Mouse (Mus musculus) layer of hippocampus, adult 11-12 months (tissue): ENCODE measurements around the gene Cdc45.

Source experiments
- DNase-seq: peaks from one replicate; pipeline ENCODE4 v3.0.0; 2022; ENCODE audit warnings: low spot score

The Cdc45 gene

DNA sequence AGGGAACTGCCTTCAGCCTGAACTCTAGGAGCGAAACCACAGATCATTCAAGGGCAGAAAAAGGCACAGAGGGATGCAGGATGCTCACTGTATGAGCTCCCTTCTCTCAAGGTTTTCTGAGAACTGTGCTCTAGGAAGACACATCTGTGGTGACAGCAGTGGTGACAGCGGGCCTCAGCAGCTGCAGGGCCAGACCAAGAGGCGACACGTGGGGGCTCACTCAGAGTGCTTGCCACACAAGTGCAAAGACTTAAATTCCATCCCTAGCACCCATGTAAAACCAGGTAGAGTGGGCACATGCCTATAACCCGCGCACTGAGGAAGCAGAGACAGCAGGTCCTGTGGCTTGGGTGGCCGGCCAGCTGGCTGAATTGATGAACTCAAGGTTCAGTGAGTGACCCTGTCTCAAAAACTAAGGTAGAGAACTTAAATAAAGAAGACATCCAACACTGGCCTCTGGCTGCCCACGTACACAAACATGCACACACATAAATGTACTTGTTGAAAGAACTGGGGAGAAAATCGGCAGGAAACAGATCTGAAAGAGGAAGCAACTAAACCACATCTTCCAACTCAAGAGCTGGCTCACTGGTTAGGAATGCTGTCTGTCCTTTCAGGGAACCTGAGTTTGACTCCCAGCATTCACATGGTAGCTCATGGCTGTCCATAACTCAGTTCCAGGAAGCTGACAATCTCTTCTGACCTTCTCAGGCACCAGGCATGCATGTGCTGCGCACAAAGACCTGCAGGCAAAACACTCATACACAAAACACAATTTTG is 23.0 kb downstream of the Cdc45 start:
- DNase-seq = no peak

- DNase-seq = no peak
Observed at GRCm38 (mm10) chr16:18786652-18787051, 25.1 kb downstream of the Cdc45 start.

DNA sequence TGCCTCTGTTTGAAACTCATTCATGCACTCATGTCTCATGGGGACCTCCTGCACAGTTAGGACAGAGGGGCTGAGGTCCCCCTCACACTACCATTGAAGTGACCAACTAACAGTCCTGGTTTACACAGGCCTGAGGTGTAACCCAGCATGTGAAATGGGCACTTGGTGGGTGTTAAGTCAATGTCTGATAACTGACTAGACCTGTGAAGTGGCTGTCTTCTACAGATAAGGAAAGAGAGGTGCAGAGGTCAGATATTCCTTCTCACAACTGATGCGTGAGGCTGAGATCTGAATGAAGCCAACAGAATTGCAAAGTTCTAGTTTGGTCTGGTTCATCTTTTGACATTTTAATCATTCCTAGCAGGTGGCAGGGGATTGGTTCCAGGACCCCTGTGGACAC is 26.3 kb downstream of the Cdc45 start:
- no peak for DNase-seq

GRCm38 (mm10) chr16:18785025-18785424 is 26.8 kb downstream of the Cdc45 start:
- no peak for DNase-seq

- no peak for DNase-seq
Observed at GRCm38 (mm10) chr16:18781810-18782209, 30.0 kb downstream of the Cdc45 start.

- no peak for DNase-seq
Observed at GRCm38 (mm10) chr16:18778461-18778860, 33.3 kb downstream of the Cdc45 start.

- no peak for DNase-seq
Observed at GRCm38 (mm10) chr16:18777101-18778080, 34.4 kb downstream of the Cdc45 start.

- no peak for DNase-seq
Observed at GRCm38 (mm10) chr16:18776556-18777100, 35.2 kb downstream of the Cdc45 start, which contains the start of gene Cldn5. TSS of gene Cldn5 (plus strand) at chr16:18776847.

DNA sequence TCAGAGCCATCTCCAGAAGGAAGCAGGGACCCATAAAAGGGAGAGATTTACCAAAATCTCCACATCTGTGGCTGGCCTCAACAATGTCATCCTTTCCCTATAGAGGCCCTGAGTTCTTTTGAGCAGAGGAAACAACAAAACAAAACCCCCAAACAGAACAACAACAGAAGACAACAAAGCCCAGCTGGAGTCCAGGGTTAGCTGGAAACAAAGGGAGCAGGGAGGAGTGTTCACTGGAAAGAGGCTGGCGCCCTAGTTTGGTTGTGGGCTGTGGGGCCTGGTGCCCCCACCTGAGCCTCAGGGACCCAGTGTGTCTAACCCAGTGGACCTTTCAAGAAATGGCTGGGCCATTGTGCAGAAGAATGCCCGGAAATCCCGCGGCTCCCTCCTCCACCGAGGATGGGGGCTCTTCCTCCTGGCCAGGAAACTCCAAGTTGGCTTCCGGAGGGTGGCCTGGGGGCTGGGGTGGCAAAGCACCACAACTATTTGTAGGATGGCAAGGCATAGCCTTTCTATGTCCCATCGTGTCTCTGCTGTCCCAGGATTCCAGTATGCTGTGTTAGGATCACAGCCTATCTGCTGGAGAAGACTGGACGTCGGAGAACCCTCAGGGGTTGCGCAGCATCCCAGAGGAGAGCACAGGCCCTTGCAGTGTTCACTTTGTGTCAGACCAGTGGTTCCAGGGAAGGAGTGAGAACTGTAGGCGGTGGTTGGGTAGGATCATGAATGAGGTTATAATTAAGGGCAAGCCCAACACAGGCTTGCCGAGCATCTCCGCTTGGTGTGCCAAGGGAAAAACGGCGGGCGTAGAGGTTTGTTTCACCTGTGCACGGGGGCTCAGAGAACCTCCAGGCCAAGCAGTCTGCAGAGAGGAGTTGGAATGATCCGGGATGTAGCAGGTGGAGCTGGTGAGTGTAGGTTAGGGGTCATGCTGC is 35.9 kb downstream of the Cdc45 start:
- DNase-seq = no peak

- no peak for DNase-seq
Observed at GRCm38 (mm10) chr16:18773936-18774335, 37.9 kb downstream of the Cdc45 start.

DNA sequence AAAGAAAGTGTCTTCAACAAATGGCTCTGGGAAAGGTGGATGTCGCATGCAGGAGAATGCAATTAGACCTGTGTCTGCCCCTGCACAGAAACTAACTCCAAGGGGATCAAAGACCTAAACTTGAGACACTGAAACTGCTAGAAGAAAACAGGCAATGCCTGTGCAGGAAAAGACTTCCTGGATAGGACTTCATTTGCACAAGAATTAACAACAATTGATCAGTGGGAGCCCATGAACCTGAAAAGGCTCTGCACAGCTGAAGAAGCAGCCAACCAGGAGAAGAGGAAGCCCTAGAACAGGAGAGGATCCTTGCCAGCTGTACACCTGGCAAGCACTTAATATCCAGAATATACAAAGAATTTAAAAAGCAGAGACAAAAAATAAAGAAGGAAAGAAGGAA is 42.3 kb downstream of the Cdc45 start:
- no peak for DNase-seq

- no peak for DNase-seq
Observed at GRCm38 (mm10) chr16:18766390-18766789, 45.4 kb downstream of the Cdc45 start.

DNA sequence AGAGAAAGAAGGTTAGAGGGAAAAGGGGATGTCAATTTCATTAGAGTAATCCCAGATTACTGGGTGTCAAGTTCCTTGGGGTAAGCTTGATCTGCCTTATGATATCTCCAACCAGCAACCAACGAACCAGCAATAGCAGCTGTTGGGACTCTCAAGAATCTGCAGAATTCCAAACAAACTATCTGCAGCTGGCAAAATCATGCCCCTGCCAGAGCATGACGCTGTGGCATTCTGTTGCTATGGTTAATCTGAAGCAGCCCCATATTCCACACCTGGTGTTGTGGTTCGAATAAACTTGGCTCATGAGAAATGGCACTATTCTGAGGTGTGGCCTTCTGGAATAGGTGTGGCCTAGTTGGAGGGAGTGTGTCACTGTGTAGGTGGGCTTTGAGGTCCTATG is 48.8 kb downstream of the Cdc45 start:
- no peak for DNase-seq

DNA sequence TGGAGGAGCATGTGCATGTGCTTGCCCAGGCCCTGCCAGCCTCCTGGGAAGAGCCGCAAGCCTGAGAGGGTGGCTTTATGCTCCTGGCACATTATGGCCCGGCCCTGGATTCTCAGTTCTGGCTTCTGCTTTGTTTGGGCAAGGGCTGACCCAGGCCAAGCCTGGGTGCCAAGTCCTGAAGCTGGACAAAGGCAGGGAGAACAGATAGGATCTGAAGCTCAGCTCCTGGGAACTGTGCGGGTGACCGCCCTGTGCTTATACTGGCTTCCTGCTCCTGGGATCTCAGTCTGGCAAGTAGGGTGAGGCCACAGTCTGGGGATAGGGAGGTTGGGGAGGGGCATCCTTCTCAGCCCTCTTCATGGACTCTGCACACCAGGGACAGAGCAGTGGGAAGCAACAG is 50.1 kb downstream of the Cdc45 start:
- no peak for DNase-seq

GRCm38 (mm10) chr16:18751885-18752499 is 59.8 kb downstream of the Cdc45 start:
- no peak for DNase-seq

GRCm38 (mm10) chr16:18751101-18751500 is 60.7 kb downstream of the Cdc45 start:
- DNase-seq = no peak

GRCm38 (mm10) chr16:18746268-18747122 is 65.3 kb downstream of the Cdc45 start:
- DNase-seq = no peak

DNA sequence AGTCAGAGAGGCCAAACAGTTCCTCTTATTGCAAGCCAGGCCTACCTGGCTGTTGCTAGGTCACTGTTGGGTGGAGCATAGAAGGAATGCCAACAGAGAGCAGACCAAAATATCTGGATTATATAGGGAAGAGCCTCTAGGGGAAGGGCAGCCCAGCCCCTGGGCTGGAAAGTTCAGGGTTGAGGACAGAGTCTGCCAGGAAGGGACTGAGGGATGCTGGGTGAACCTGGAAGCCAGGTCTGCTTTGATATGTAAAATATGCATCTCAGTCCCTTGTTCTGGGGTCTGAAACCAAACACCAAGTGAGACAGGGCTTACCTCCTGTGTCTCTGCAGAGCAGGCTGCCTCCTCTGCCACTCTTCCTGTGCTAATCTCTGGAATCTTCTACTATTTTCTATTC is 73.5 kb downstream of the Cdc45 start:
- DNase-seq = no peak

- DNase-seq = peak; percentile 6
Observed at GRCm38 (mm10) chr16:18733100-18733956, 78.5 kb downstream of the Cdc45 start.
